Mouse (Mus musculus) T-cell, adult 2 months (primary cell): ENCODE measurements around the gene Heca.
"Not testable (repeated sequence)": the region's sequence is repeated elsewhere in the genome, so short reads cannot be mapped to it uniquely, and the experiment has no call there.

Source experiments
- DNase-seq: peaks from one replicate; pipeline ENCODE4 v3.0.0; 2022; ENCODE audit warnings: low spot score

The Heca gene

DNA sequence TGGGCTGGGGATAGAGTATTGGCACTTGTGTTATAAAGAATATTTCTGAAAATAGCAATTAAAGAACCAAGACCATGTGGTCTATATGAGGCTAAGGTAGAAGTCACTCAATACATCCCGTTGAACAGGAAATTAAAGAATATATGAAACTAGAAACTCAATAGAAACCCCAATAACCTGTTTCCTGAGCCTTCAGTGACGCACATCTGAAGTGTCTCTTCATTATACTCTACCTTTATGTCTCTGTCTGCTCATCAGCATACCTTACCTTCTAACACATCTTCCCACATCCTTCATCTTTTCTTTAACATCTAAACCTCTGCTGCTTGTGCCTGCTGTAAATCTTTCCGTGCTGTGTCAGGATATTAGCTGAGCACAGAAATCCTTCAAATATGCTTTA, 67.8 kb downstream of the Heca start:
- DNase-seq: no peak

DNA sequence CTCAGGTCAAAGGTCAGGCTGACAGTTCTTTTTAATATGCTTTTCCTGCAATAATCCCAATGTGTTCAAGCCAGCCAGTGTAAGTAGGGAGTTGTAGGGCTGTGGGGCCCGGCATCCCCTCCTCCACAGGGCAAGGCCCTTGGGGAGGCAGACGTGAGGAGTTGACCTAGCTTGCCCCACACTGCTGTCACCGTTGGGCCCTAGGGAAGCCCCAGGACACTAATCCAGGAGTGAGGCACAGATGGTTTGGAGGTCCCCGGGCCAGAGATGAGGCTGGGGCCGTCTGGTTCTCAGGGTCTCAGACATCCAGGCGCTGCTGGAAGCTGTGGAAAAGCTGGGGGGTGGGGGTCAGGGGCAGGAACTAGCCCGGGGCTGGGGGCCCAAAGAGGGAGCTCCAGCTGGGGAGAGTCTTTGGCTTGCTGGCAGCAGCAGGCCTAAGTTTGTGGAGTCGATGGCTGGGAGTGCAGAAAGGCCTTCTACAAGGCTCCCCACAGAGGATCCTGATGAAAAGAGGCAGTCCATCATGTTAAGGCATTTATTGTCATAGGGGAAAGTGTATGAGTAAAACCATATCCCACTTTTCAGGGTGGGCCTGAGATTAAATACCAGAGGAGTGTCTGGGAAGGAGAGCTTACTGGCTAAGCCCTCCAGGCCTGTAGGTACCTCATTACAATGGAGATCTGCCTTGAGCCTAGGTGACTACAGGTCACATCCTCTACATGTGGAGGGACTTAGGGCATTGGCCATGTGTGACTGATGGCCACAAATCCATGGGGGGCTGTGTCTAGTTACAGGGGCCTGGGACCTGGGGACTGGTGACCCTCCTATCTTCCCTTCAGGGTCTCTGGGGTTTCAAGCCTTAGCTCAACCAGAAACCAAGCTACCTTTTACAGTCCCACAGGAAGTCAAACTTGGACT, 69.6 kb downstream of the Heca start:
- no peak for DNase-seq

DNA sequence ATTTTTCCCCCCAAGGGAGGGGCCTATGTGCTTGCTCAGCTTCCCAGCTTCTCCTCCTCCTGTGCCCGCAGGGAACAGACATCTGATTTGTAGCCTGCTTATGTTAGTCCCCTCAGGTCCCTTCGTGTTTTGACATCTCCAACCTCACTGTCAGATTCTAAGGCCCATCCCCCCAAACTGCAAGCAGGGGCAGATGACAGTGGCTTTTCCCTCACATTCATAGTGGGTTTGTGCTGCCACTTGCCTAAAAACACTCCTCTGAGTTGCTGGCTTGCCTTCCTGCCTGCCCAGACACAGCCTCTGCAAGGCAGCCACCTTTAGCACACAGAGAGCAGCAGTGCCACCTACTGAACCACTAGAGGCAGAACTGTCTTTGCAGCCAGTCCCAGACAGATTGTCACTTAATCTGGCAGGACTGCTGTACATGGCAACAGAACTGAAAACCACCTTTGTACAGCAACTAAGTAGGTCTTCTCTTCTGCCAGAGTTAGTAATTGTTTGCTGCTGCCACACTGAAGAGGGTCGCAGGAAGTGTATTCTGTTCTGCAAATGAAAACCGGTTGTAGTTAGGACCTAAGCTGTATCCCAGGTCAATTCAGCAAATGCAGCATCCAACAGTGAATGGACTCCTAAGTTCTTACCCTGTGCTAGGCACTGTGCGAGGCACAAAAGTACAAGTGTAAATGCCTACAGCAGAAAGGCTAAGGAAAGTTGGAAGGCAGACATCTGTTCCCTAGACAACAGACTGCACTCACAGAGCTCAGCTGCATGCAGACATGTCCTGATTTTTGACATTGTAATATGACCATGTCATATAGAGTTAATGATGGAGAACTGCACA, 77.8 kb downstream of the Heca start:
- peak; percentile 43 for DNase-seq

DNA sequence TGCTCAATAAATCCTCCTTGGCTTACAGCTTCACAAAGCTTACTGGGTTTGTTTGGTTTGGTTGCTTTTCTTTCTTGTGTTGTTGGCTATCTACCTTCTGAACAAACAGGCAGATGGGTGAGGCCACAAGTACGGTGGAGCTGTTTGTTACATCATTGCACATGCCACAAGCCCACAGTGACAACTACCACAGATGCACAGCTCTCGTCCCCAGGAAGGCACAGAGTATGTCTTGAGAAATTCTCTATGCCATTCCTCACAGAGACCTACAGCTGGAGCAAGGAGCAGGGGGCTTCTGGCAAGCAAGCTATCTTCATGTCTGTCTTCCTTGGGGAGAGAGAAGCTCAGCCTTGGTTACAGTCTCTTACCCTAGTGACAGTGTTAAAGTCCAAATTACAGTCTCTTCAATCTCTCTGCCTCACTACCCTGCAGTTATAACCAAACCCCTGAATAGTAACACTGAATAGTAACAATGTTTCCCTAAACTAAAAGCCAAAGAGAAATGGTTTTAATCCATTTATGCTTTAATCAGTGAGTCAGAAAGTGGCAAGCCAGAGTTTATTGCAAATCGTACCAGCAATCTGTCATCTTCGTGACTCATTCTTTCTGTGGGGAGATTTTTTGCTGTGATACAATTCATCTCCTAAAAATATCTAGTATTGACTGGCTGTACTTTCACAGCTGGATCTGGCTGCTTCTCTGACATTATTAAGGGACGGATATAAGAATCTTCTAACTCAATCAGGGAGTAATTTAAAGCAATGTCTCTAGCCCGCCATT, 87.0 kb downstream of the Heca start:
- no peak for DNase-seq

DNA sequence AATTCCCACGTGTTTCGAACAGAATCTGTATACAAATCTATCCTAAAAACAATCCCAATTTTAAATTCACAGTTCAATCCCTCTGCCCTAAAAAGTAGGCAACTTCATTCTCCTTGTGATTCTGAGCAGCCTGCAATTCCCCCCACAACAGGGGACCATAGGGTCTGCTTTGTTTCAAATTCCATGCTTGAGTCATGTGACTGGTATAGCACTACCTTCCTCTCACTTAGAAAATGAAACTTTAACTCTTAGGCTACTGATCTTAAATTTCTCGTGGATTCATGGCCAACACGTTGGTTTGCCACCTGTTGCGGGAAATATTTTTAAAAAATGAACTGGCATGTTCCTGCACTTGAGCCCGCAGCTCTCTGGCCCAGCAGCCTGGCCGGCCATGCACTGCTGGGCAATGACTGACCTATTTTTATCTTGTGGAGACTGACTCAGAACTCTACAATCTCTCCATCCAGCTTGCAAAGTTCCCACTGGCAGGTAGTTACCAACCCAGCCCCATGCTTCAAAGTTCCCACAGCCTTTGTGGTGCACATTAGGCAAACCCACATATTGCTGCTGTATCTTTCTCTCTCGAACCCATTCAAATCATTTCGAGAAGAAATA, 90.1 kb downstream of the Heca start:
- no peak for DNase-seq

DNA sequence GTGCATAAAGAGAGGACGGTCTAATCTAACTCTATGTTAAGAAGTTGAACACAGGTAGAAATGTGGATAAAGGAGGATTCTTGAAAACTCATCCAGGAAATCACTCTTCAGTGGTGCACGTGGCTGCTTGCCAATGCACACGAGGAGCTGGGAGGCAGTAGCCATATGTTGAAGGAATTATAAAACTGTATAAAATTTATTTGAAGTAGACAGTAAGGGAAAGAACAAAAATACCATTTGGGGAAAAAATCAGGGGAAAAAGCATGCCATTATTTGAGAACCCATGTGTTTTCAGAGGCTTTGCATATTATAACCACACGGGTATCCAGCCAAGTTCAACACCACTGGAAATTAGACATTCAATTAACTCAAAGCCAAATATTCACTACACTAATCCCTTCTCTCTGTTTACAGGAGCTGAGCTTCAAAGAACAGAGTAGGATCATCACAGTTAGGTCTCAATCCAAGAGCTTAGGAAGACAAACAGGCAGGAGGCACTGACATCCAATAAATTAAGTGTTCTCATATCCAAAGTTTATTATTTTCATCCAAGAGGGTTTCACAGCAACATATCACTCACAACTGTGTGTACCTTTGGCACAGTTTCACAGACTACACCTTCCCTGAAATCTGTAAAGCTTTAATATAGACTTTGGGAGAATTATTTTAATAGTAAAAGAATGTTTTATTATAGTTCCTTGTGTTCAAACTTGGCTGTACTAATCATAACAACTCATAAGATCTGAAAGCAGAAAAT, 102.9 kb downstream of the Heca start:
- no peak for DNase-seq

DNA sequence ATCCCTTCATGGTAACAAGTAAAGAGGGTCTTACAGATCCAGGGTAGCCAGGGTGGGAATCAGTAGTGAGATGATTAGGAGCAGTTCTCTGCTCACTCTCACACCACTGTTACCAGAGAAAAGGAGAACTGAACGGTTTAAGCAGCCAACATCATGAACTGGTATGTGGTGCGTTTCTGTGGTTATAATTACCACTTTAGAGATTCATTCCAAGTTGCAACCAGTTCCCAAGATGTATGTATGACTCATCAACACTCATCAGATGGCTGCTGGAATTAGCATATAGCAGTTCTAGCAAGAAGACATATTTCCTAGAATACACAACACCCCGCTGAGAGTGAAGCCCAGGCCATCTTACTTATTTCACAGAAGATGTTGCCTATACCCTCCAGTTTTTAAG, 105.8 kb downstream of the Heca start:
- DNase-seq: no peak

DNA sequence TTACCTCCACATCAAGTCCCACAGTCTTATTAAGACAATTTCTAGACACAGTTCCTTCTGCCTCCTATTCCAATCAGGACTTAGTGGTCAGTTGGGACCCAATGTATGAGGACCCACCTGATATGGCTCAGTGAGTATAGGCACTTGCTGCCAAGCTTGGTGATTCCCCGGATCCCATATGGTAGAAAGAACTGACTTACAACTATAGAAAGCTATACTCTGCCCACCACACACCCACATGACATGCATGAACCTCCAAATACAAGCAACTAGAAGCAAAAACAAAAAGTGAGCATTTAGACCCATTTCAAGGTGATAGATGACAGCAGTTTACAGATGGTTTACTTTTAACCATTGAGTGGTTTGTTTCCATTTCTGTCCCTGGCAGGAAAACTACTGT, 111.6 kb downstream of the Heca start:
- no peak for DNase-seq

DNA sequence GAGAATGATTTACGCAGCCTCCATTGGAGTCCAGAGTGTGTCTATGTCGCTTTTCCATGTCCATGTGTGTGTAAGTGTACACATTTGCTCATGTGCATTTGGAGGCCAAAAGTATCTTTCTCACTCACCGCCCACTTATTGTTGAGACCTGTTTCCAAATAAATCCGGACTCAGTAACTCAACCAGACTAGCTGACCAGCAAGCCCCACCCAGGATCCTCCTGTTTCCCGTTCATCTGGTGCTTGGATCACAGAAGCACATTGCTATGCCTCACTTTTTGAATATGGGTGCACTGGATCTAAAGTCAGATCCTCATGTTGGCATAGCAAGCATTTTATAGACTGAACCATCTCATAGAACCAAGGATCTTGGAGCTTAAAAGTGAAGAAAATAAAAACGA, 112.8 kb downstream of the Heca start:
- no peak for DNase-seq

DNA sequence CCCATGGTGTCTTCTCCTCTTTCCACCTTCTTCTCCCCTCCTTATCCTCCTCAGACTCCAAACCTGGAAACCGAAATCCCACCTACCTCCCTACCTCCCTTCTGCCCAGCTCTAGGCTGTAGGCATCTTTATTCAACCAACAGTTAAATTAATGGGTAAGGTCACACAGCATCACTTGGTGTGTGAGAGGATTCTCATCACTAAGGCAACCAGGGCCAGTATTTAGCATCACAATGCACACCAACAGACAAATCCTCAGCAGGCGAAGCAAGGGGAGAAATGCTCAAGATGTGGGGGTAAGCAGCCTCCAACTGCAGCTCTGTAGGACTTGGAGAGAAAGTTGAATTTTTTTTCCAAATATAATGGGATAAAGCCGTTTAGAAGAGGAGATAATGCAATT, 116.8 kb downstream of the Heca start:
- no peak for DNase-seq

DNA sequence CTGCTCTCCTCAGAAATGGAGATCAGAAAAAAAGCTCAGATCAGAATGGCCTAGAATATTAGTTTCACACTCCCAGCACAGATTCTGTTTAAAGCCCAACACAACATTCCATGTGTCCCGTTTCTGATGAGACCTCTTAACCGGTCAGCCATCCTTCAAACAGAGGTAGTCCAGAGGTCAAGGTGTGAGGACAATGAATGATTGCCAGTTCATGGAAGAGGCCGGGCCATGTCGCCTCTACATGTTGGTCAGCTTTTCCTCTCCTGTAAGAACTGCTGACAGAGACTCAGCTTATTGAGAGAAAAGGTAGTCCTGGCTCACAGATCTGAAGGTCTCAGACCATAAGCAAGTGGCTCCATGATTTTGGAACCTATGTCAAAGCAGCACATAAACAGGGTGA, 118.7 kb downstream of the Heca start:
- DNase-seq: no peak

DNA sequence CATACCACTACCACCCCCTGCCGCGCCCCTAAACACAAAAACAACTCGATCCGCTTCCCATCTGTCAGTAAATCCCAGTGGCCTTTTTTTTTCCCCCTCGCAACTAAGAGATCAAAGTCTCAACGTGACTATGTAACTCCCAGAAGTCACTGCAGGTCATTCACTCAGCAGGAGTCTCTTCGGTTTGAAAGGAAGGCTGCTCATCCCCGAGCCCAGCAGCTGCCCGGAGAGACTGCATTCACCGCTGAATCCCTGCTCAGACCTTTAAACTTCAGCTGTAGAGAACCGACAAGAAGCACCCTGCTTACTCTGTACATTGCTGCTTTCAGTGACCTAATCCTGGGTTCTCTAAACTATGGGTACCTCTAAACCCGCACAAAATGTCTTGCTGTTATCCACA, 120.5 kb downstream of the Heca start:
- DNase-seq: no peak

DNA sequence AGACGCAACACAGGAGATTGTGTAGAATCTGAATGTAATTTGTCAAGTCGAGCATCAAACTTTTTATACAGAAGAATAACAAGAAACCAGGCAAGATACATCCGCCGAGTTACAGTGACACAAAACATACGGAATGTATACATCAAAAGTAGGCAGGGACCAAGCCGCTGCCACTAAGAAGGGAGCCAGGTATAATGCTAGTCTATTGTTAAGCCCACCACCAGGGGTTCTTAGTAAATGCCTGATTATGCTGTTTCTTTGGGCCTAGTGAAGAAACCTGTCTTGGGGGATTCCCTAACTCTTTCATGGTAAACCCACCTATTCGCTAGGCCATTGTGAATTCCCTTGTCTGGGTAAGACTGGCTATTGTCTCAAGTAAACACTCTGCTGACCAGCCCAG, 127.4 kb downstream of the Heca start:
- not testable (repeated sequence) for DNase-seq
